Mouse (Mus musculus): ENCODE data around the gene Psmd8.
"Not testable (repeated sequence)": the region's sequence is repeated elsewhere in the genome, so short reads cannot be mapped to it uniquely, and the experiment has no call there.

GRCm38 (mm10) chr7:29212775-29213560, 32.5 kb upstream of the Psmd8 start:
- TF ChIP-seq POLR2A (IDR thresholded peaks at IDR 0.05; ENCODE audit: borderline replicate concordance, control insufficient read depth, low read depth, low read length); CTCF (IDR thresholded peaks at IDR 0.05; ENCODE audit: control insufficient read depth, insufficient read depth, low read length): not testable (repeated sequence)
